Mouse (Mus musculus) spleen, adult 2 months (tissue): ENCODE data around the gene Esrra.

Experiments used
- CTCF ChIP-seq: fragments of 200-500 bp; IDR thresholded peaks from 2 replicates; pipeline ENCODE4 v1.5.1; 2011; ENCODE audit warnings: mild to moderate bottlenecking, inconsistent platforms; ENCODE audit not compliant: insufficient read depth, insufficient read length, insufficient replicate concordance; ENCODE audit errors: extremely low read depth
- POLR2A ChIP-seq: fragments of 200-500 bp; IDR thresholded peaks from 2 replicates; pipeline ENCODE4 v1.6.1; 2011; ENCODE audit warnings: low read depth, low read length, inconsistent platforms

DNA sequence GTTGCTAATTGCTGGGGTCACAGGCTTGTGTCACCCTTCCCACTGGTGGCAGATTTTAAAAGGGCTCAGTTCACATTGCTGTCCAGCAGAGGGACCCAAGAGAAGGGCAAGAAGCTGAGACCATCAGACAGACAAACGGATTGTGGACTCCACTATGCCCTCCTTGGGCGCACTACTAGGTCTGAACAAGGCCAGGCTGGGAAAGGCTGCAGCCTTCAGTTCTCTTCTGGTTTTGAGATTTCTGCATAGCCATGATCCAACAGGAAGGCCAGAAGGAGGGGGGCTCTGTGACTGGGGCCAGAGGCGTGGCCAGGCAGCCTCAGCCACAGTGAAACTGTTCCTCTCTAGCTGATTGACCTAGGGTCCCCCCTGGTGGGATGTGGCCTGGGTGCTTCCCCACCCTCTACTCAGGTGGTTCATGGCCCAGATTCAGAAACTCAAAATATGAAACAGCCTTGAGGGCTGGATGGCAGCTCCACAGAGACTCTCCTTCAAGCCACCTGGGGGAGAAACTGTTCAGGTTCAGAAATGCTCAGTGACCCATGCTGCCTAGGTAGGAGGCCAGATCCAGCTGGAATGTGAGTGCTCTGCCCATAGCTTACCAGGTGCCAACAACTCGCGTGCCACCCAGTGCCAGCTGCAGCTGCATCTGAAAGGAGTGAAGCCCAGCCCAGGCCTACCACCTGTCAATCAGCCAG is 49.9 kb downstream of the Esrra start:
- TF ChIP-seq POLR2A = no peak
- peak; percentile 59; the same call in 1 of the 2 replicates for TF ChIP-seq CTCF
